Mouse (Mus musculus): Measurements from ENCODE around the gene Clec3b.

DNA sequence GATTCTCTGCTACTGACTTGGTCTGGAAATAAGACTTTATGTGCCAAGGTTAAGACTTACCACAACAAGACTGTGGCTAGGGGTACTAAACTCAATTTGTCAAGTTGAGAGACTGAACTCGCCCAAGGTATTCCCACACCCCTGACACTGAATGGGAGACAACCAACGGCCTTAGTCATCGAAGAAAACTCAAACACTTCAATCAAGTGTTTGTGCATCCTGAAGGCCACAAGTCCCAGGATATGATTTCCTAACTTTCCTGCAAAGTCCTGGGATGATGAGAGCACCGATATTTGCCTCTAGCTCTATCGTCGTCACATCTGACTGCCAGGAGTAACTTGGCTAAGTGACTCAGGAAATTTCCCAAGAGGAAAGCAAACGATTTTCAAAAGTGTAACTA is 41.6 kb upstream of the Clec3b start:
- TF ChIP-seq CTCF (conservative IDR thresholded peaks at IDR 0.05; ENCODE audit: low read length): no peak
- TF ChIP-seq POU5F1 (IDR thresholded peaks at IDR 0.05; ENCODE audit: borderline replicate concordance, low read length): no peak

All from E14TG2a.4 (cell line).